Mouse (Mus musculus) spleen, adult 2 months (tissue): ENCODE data around the gene Adora3. TPM values are rescaled to one million over a fixed set of nuclear protein-coding genes. Genes with fewer than 3 reads are reported as not detected.

Experiments used
- DNase-seq, 2 experiments: peaks; one replicate each; pipeline versions ENCODE4 v3.0.0 to v3.0.0-alpha.2; 2012 to 2021; ENCODE audit warnings: low spot score in 2 of 2, low read depth in 1 of 2
- H3K27ac ChIP-seq: fragments of 200-500 bp; 2 replicates; pipeline ENCODE4 v1.5.1; 2012; ENCODE audit warnings: low read length, inconsistent platforms; ENCODE audit not compliant: insufficient read depth
- H3K27me3 ChIP-seq: fragments of 200-500 bp; 2 replicates; pipeline ENCODE4 v1.6.1; 2012; ENCODE audit warnings: mild to moderate bottlenecking, moderate library complexity, low read length, inconsistent platforms; ENCODE audit not compliant: control insufficient read depth, insufficient read depth
- H3K36me3 ChIP-seq: fragments of 200-500 bp; 2 replicates; pipeline ENCODE4 v1.6.1; 2012; ENCODE audit warnings: mild to moderate bottlenecking, low read length, inconsistent platforms; ENCODE audit not compliant: control insufficient read depth, insufficient read depth
- H3K4me1 ChIP-seq: fragments of 200-500 bp; 2 replicates; pipeline ENCODE4 v1.6.1; 2011; ENCODE audit warnings: inconsistent platforms; ENCODE audit not compliant: control insufficient read depth, insufficient read depth, insufficient read length
- H3K4me3 ChIP-seq: fragments of 200-500 bp; 2 replicates; pipeline ENCODE4 v1.5.1; 2011; ENCODE audit warnings: mild to moderate bottlenecking, inconsistent platforms; ENCODE audit not compliant: insufficient read depth, insufficient read length; ENCODE audit errors: extremely low read depth
- CTCF ChIP-seq: fragments of 200-500 bp; IDR thresholded peaks from 2 replicates; pipeline ENCODE4 v1.5.1; 2011; ENCODE audit warnings: mild to moderate bottlenecking, inconsistent platforms; ENCODE audit not compliant: insufficient read depth, insufficient read length, insufficient replicate concordance; ENCODE audit errors: extremely low read depth
- POLR2A ChIP-seq: fragments of 200-500 bp; IDR thresholded peaks from 2 replicates; pipeline ENCODE4 v1.6.1; 2011; ENCODE audit warnings: low read depth, low read length, inconsistent platforms
- WGBS: fragments of 180-500 bp; shearing (Covaris S2); methylation state at CpG from one replicate; pipeline ENCODE4 v1.1.7; 2018; 5-methylcytosine and 5-hydroxymethylcytosine counted together
- polyA plus RNA-seq: library from polyadenylated mRNA; depleted of rRNA; stranded (reverse); fragments of >200 nt; gene quantifications from 2 replicates; pipeline ENCODE4 v1.2.3, GENCODE M21; 2012

The Adora3 gene
- polyA plus RNA-seq, 1 experiment: 0.32 TPM

DNA sequence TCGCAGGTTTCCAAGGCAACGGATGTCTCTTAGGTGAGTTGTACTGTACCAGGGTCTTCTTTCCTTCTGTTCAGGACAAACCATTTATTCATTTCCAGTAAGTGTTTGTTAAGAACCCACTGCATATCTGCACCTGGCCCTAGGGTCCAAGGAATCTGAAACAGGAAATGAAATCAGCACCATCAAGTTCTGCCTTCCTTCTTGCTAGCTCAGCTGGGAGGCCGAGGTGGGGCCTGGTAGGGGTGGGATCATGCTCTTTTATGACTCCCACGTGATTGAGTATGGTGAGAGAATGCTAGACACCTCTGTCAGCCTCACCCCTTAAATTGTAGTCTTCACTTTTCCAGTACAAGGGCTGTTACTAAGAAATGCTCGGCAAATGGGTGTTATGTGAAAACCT is 13.1 kb upstream of the Adora3 start:
- TF ChIP-seq CTCF (no peak), POLR2A (no peak)
- Histone ChIP-seq H3K36me3 (no peaks in the 10 kb centered on the region), H3K4me1 (no peaks in the 10 kb centered on the region; the same call in 1 of the 2 replicates), H3K27ac (no peak overlapping the region), H3K27me3 (no peaks in the 10 kb centered on the region), H3K4me3 (no peak overlapping the region)
- no peak for DNase-seq
- 57% methylated on average over 5 of the region's 5 CpGs for WGBS

DNA sequence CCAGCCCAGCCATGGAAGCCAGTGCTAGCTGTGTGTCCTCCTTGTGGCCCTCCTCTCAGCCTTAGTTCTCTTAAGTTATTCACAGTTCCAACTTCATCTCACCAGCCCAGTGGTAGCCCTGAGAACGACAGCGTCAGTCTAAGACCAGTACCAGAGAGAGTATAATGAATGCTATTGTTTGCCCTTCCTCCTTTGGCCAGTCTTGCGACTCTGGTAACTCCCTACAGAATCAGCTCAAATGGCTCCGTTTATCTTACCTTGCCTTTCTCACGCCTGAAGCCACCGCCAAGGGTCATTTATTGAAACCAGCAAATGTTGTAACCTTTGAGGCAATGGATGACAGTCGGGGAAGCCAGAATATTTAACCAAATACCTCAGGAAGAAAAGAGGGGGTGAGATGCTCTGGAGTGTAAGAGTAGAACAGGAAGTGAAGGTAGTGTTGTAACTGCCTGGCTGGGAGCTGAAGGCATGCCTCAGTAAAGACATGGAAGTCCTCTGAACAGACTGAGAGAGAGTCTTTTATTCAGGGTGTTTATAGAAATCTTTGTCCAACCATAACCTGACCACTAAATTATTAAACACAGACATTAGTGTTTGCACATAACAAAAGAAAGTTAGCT is 8.8 kb upstream of the Adora3 start:
- Histone ChIP-seq H3K4me1 (no peaks in the 10 kb centered on the region; the same call in 1 of the 2 replicates), H3K36me3 (no peaks in the 10 kb centered on the region), H3K27ac (no peak overlapping the region), H3K4me3 (no peak overlapping the region), H3K27me3 (no peaks in the 10 kb centered on the region)
- TF ChIP-seq POLR2A (no peak), CTCF (no peak)
- DNase-seq: no peak
- 56% methylated on average over 7 of the region's 7 CpGs for WGBS

DNA sequence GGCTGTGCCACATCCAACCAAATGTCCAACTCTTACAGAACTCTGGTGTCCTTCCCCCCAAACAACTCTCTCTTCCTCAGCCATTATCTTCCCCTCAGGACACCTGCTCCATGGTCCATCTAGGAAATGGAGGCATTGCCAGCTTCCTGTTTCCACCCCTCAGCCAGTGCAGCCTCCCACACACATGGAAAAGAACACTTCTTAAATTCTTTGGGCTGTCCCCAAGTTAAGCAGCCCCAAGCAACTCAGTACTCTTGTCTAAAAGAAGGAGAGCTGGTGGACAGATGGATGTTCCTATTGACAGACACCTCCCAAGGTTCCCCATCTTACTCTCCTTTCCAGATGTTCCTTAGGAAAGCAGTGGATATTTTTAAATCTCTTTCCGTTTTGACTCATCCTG is 6.5 kb upstream of the Adora3 start:
- no peaks in the 10 kb centered on the region for H3K27me3 ChIP-seq
- no peak overlapping the region for H3K4me3 ChIP-seq
- DNase-seq: no peak
- TF ChIP-seq CTCF: no peak
- TF ChIP-seq POLR2A: no peak
- H3K27ac ChIP-seq: no peak overlapping the region
- H3K36me3 ChIP-seq: no peaks in the 10 kb centered on the region
- 93% methylated on average over 1 of the region's 1 CpGs for WGBS
- H3K4me1 ChIP-seq: no peaks in the 10 kb centered on the region; the same call in 1 of the 2 replicates

DNA sequence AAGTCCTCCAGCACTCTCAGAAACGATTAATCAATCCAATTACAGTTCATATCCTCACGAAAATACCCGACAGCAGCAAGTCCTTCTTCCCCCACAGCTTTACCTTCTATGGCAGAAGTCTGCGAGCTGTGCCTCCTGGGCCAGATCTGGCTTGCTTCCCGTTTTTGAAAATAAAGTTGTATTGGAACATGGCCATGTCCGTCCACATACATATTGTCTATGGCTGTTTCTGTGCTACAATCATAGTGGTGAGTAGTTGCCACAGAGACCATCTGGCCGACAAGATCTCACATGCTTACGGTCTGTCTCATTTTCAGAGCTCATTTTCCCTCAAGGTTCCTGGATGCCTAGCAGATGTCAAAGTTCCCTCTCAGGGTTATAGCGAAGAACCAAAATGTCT is 5.5 kb upstream of the Adora3 start:
- Histone ChIP-seq H3K4me3 (no peak overlapping the region), H3K27ac (no peak overlapping the region), H3K27me3 (no peaks in the 10 kb centered on the region), H3K36me3 (no peaks in the 10 kb centered on the region), H3K4me1 (no peaks in the 10 kb centered on the region; the same call in 1 of the 2 replicates)
- DNase-seq: no peak
- no peak for TF ChIP-seq CTCF
- no peak for TF ChIP-seq POLR2A
- 37% methylated on average over 9 of the region's 9 CpGs for WGBS

DNA sequence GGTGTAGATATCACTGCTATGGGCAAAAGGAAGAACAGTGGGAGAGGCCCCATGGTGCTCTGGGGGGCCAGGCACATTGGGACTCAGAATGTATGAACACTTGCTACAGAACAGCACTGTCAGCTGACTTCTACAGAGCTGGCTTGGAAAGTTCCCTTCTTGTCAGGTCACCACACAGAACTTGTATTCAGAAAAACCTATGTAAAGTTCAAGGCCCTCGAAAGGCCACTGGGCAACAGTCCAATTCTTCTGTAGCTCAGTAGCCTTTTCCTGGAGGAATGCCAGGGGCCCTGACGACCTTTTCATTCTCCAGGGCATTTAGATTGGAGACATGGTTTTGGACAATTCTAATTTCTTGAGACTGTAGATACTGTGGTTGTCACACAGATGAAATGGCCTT is 2.5 kb upstream of the Adora3 start:
- Histone ChIP-seq H3K36me3 (no peaks in the 10 kb centered on the region), H3K27ac (no peak overlapping the region), H3K4me1 (no peaks in the 10 kb centered on the region), H3K27me3 (no peaks in the 10 kb centered on the region), H3K4me3 (no peak overlapping the region)
- no peak for DNase-seq
- TF ChIP-seq POLR2A: no peak
- WGBS: 59% methylated on average over 2 of the region's 2 CpGs

DNA sequence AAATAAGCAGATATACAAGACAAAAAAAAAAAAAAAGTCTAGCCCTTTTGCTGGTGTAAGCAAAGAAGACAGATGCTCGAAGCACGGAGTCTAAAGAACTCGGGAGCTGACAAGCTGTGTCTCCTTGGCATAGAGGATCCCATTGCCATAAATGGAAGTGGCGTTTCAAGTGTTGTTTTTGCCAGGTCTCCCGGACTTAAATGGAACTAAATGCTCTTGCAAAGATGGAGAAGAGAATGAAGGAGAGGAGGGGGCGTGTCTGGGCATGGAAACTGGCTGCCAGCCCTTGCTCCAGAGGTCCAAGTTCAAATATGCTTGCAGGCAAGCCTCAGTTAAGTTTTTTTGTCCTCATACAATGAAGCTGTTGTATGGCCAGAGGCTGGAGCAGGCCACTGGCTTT is 1.4 kb downstream of the Adora3 start:
- WGBS: 78% methylated on average over 6 of the region's 6 CpGs
- no peak for DNase-seq
- no peaks in the 10 kb centered on the region for H3K4me1 ChIP-seq

DNA sequence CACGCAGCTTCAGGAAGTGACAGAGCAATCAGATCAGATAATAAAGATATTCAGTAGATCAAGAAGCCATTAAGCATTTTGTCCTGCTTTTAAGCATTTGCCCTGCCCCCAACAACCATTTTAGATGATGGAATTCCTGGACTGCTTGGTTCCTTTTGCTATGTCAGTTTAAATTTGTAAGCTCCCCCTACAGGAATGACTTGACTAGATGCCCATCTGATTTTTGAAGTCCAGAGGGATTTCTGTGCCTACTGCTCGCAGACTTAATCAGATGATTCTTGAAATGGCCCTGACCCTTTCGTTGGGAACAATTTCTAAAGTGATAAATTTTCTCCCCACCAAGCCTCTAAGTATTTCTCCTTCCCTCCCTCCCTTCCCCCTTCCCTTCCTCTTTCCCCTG is 1.9 kb downstream of the Adora3 start:
- H3K4me3 ChIP-seq: no peak overlapping the region
- WGBS: 67% methylated on average over 3 of the region's 3 CpGs
- no peak overlapping the region for H3K27ac ChIP-seq
- DNase-seq: no peak
- no peaks in the 10 kb centered on the region for H3K36me3 ChIP-seq
- TF ChIP-seq CTCF: no peak
- no peak for TF ChIP-seq POLR2A
- H3K27me3 ChIP-seq: no peaks in the 10 kb centered on the region
- no peaks in the 10 kb centered on the region for H3K4me1 ChIP-seq

More for the DNA sequence above, 1.4 kb downstream of the Adora3 start:
- TF ChIP-seq CTCF (no peak), POLR2A (no peak)
- Histone ChIP-seq H3K4me3 (no peak overlapping the region), H3K27ac (no peak overlapping the region), H3K27me3 (no peaks in the 10 kb centered on the region), H3K36me3 (no peaks in the 10 kb centered on the region)
